Mouse (Mus musculus): ENCODE data around the gene Kbtbd12.
A peak's percentile ranks its signal among the peaks of the same experiment; 100 is the strongest.

Gene Kbtbd12

GRCm38 (mm10) chr6:88516667-88517066 lies 121.1 kb downstream of the Kbtbd12 start:
- DNase-seq (ENCODE audit: low read depth, low spot score) = no peak
- Histone ChIP-seq H3K36me3 (ENCODE audit: control insufficient read depth, insufficient read depth, low read length, poor library complexity, severe bottlenecking) (peaks cover 6% of the 10 kb centered on the region), H3K27me3 (ENCODE audit: control insufficient read depth, insufficient read depth, low read length, poor library complexity, severe bottlenecking) (no peaks in the 10 kb centered on the region)

GRCm38 (mm10) chr6:88515971-88516370 lies 121.8 kb downstream of the Kbtbd12 start:
- Histone ChIP-seq H3K36me3 (ENCODE audit: control insufficient read depth, insufficient read depth, low read length, poor library complexity, severe bottlenecking) (peaks cover 11% of the 10 kb centered on the region), H3K27me3 (ENCODE audit: control insufficient read depth, insufficient read depth, low read length, poor library complexity, severe bottlenecking) (no peaks in the 10 kb centered on the region)
- DNase-seq (ENCODE audit: low read depth, low spot score) = no peak

DNA sequence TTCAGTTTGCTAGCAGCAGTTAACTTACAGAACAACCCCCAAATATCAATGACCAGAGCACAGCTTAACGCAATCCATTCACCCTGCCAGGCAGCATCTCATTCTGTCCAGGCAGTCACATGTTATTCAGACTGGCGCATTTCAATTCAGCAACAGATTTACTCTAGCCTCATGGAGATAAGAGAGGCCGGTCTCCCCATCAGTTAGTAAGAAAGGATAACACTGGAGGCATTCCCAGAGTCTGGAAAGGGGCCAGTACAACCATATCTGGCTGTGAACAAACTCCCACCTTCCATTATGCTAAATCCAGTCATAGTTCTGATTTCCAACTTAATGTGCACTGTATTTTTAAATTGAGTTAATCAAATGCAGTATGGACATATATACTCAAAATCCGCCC lies 123.2 kb downstream of the Kbtbd12 start:
- Histone ChIP-seq H3K27me3 (ENCODE audit: control insufficient read depth, insufficient read depth, low read length, poor library complexity, severe bottlenecking) (no peaks in the 10 kb centered on the region), H3K36me3 (ENCODE audit: control insufficient read depth, insufficient read depth, low read length, poor library complexity, severe bottlenecking) (peaks cover 16% of the 10 kb centered on the region)
- no peak for DNase-seq (ENCODE audit: low read depth, low spot score)

DNA sequence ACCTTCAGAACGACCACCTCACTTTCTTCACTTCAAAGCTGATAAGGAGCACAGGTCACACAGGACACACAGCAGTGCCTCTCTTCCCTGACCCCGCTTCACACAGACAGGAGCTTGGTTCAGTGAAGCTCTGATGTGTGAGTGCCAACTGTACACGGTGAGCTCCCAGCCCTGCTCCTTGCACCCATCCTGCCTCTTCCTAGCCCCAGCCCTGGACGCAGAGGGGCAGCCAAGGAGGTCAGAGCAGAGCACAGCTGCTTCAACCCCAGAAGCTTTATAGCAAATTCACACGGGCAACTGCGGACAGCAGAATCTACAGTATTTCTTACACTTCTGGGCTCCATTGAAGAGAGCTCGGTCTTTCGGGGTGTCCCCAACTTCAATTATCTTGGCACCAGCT lies 123.8 kb downstream of the Kbtbd12 start:
- Histone ChIP-seq H3K27me3 (ENCODE audit: control insufficient read depth, insufficient read depth, low read length, poor library complexity, severe bottlenecking) (no peaks in the 10 kb centered on the region), H3K36me3 (ENCODE audit: control insufficient read depth, insufficient read depth, low read length, poor library complexity, severe bottlenecking) (peaks cover 17% of the 10 kb centered on the region)
- no peak for DNase-seq (ENCODE audit: low read depth, low spot score)

- Histone ChIP-seq H3K27me3 (ENCODE audit: control insufficient read depth, insufficient read depth, low read length, poor library complexity, severe bottlenecking) (no peaks in the 10 kb centered on the region), H3K36me3 (ENCODE audit: control insufficient read depth, insufficient read depth, low read length, poor library complexity, severe bottlenecking) (peaks cover 23% of the 10 kb centered on the region)
- no peak for DNase-seq (ENCODE audit: low read depth, low spot score)
Measured at GRCm38 (mm10) chr6:88503044-88503443, 134.7 kb downstream of the Kbtbd12 start.

DNA sequence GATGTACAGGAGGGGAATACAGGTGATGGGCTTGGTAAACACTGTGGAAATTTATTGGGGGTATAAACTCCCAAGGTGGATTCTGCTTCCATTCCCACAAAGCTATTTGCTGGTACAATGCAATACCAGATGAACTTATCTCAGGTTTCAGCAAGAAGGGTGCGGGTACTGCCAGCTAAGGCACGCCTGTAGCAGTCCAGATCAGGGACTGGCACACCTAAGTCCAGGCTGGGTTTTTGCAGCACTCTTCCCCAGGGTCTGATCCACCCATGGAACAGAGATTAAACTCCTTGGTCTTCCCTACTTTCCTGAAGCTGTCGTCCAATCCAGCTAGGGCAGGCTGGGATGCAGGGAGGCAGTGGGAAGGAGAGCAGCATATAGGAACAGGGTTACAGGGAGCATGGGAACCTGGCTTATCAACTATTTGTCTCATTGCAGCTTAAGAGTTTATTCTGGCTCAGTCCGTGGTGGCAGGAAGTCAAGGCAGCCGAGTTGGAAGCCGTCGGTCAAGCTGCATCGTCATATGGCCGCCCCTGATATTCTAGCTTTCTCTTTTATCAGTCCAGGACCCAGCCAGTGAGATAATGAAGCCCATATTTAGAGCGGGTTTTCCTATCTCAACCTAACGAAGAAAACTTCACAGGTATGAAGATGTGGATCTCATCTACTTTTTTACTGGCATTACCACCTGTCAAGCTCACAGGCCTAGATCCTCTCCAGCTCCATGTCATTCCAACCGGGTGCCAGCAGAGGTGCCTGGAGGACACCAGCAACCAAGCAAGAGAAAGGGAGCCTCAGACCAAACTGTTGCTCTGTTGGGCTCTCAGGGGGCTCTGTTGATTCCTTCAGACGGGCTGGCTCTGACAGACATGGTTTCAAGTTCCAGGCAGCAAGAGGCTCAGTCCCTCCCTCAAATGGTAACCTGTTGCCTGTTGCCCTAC lies 135.4 kb downstream of the Kbtbd12 start:
- no peak for DNase-seq (ENCODE audit: low read depth, low spot score)
- H3K36me3 ChIP-seq (ENCODE audit: control insufficient read depth, insufficient read depth, low read length, poor library complexity, severe bottlenecking) = peaks cover 19% of the 10 kb centered on the region
- H3K27me3 ChIP-seq (ENCODE audit: control insufficient read depth, insufficient read depth, low read length, poor library complexity, severe bottlenecking) = no peaks in the 10 kb centered on the region

- H3K27me3 ChIP-seq (ENCODE audit: control insufficient read depth, insufficient read depth, low read length, poor library complexity, severe bottlenecking) = no peaks in the 10 kb centered on the region
- H3K36me3 ChIP-seq (ENCODE audit: control insufficient read depth, insufficient read depth, low read length, poor library complexity, severe bottlenecking) = peaks cover 6% of the 10 kb centered on the region
- no peak for DNase-seq (ENCODE audit: low read depth, low spot score)
Measured at GRCm38 (mm10) chr6:88500405-88500767, 137.4 kb downstream of the Kbtbd12 start.

GRCm38 (mm10) chr6:88499481-88500404 lies 138.0 kb downstream of the Kbtbd12 start:
- H3K27me3 ChIP-seq (ENCODE audit: control insufficient read depth, insufficient read depth, low read length, poor library complexity, severe bottlenecking) = no peaks in the 10 kb centered on the region
- peaks cover 2% of the 10 kb centered on the region for H3K36me3 ChIP-seq (ENCODE audit: control insufficient read depth, insufficient read depth, low read length, poor library complexity, severe bottlenecking)
- DNase-seq (ENCODE audit: low read depth, low spot score) = peak; percentile 49
